Mouse (Mus musculus) embryonic facial prominence, embryonic 14.5 days (tissue): Measurements from ENCODE around the gene Ttf2. TPM values are rescaled to one million over a fixed set of nuclear protein-coding genes. Genes with fewer than 3 reads are reported as not detected.
A peak's percentile ranks its signal among the peaks of the same experiment; 100 is the strongest.

Experiments
- ATAC-seq: fragments of 200-750 bp; cut with Nextera tagmentation; 2 replicates; pipeline ENCODE4 v1.8.0; 2017; ENCODE audit warnings: low read depth, moderate number of reproducible peaks, moderate TSS enrichment
- DNase-seq: peaks from one replicate; pipeline ENCODE4 v3.0.0-alpha.2; 2015; ENCODE audit warnings: low spot score
- H3K27ac ChIP-seq: fragments of 300-500 bp; sonication (generic); replicated peaks from 2 replicates; pipeline ENCODE4 v1.5.1; 2014; ENCODE audit warnings: low read depth, mild to moderate bottlenecking, low read length, moderate library complexity
- H3K27me3 ChIP-seq: fragments of 300-500 bp; sonication (generic); replicated peaks from 2 replicates; pipeline ENCODE4 v1.6.1; 2014; ENCODE audit warnings: low read length; ENCODE audit not compliant: control insufficient read depth, insufficient read depth
- H3K36me3 ChIP-seq: fragments of 300-500 bp; sonication (generic); 2 replicates; pipeline ENCODE4 v1.6.1; 2014; ENCODE audit warnings: low read length, mixed read lengths; ENCODE audit not compliant: control insufficient read depth, insufficient read depth
- H3K4me1 ChIP-seq: fragments of 300-500 bp; sonication (generic); 2 replicates; pipeline ENCODE4 v1.6.1; 2014; ENCODE audit warnings: antibody characterized with exemption, low read length; ENCODE audit not compliant: control insufficient read depth, insufficient read depth
- H3K4me2 ChIP-seq: fragments of 300-500 bp; sonication (generic); 2 replicates; pipeline ENCODE4 v1.6.1; 2014; ENCODE audit warnings: low read depth, mild to moderate bottlenecking, low read length, moderate library complexity, mixed read lengths
- H3K4me3 ChIP-seq: fragments of 300-500 bp; sonication (generic); 2 replicates; pipeline ENCODE4 v1.5.1; 2014; ENCODE audit warnings: low read depth, mild to moderate bottlenecking, low read length
- H3K9ac ChIP-seq: fragments of 300-500 bp; sonication (generic); 2 replicates; pipeline ENCODE4 v1.6.1; 2014; ENCODE audit warnings: low read depth, mild to moderate bottlenecking, low read length, moderate library complexity, mixed read lengths
- H3K9me3 ChIP-seq: fragments of 300-500 bp; sonication (generic); 2 replicates; pipeline ENCODE4 v1.6.1; 2016; ENCODE audit warnings: low read length; ENCODE audit not compliant: control insufficient read depth
- WGBS: fragments of 180-500 bp; shearing (Covaris S2); extraction: QIAGEN DNeasy Blood & Tissue Kit; methylation state at CpG from one replicate; pipeline ENCODE4 v1.1.7; 2014; 5-methylcytosine and 5-hydroxymethylcytosine counted together
- polyA plus RNA-seq: library from polyadenylated mRNA; unstranded; fragments of >200 nt; fragmentation: Nextera tagmentation; extraction: Ambion mirVana; gene quantifications from 2 replicates; pipeline ENCODE4 v1.2.1, GENCODE M21; 2014

Ttf2 gene
- 12.0 and 14.6 TPM in 2 replicates for polyA plus RNA-seq

DNA sequence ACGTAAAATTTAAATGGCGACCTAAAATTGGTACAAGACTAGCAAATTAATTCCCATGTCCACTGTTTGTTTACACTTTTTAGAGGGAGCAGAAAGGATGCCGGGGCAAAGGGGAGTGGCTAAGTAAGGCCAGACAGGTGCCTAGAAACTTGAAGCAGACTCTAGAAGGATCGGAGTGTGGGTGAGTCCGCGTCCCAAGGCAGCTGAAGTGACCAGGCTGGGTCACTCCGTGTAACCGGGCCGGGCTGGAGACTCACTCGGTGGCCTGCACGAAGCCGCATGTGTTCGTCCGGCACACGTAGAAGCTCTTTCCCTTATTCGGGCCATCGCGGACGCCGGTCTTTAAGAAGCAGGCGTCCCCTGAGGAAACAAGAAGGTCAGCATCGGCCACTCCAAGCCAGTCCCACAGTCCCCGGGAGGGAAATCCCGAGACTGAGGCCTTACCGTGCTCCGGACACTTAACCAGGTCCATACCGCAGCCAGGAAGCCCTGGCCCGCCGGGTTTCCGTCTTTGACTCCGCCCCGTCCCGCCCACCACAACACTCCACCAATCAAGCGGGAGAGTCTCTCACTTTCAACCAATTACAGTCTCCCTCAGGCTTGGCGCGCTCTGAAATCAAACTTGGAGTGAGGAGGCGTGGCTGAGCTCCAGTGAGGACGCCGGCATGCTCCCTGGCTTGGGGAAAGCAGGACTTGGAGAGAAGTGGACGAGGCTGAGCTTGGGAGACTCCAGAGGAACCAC, at the start of gene Ttf2:
Ttf2 (minus strand) TSS at position 488 of the 742 bp plus-strand sequence.
- H3K9me3 ChIP-seq = no peaks in the 10 kb centered on the region
- H3K27me3 ChIP-seq = no peaks in the 10 kb centered on the region
- DNase-seq (peak; percentile 96), ATAC-seq (peak; percentile 98)
- H3K9ac ChIP-seq = peak within 1 kb of the TSS; percentile 74
- H3K27ac ChIP-seq = no peak within 1 kb of the TSS
- H3K4me2 ChIP-seq = peak within 1 kb of the TSS; percentile 86
- no peaks in the 10 kb centered on the region; the same call in 1 of the 2 replicates for H3K36me3 ChIP-seq
- H3K4me1 ChIP-seq = 0 out of 2 replicates have a peak, but pooled peaks cover 3% of the 10 kb centered on the region
- 2% methylated on average over 40 of the region's 40 CpGs for WGBS
- peak within 1 kb of the TSS; percentile 72 for H3K4me3 ChIP-seq

DNA sequence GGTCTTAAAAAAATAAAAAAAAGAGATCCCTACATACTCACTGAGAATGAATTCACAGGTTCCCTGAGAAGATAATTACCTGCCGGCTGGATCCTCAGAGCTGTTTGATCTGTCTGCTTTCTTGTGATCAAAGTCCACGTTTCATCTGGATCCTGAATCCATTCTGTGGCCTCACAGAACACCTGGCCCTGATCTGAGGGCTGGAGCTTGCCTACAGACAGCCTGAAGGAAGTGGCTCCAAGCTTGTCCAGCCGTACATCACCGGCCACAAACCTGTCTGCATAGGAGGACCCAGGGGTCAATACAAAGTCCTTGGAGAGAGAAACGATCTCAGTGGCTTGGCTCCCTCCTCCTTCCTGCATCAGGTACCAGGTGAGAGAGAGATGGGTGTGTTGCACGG, 49.0 kb upstream of the Ttf2 start:
- Histone ChIP-seq H3K27me3 (no peaks in the 10 kb centered on the region), H3K4me1 (0 out of 2 replicates have a peak, but pooled peaks cover 7% of the 10 kb centered on the region), H3K9ac (no peak overlapping the region), H3K4me3 (no peak overlapping the region), H3K9me3 (no peaks in the 10 kb centered on the region), H3K4me2 (no peak overlapping the region), H3K36me3 (no peaks in the 10 kb centered on the region), H3K27ac (no peak overlapping the region)
- 78% methylated on average over 6 of the region's 6 CpGs for WGBS
- ATAC-seq = no peak
- no peak for DNase-seq

DNA sequence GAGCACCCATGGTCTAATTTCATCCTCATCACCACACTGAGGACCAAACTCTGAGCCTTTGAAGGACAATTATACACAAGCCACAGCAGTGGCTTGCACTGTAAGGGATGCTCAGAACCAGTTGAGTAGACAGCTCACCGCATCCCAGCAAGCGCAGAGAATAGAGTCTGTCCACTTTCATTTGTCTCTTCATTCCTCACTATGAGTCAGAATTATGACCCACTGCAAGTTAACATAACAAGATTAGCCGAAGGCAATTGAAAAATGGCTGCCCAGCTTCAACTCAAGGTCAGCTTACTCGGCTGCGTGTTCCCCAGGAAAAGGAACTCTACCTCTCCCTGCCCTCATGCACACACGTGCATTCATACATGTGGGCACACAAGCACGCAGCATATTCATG, 46.6 kb upstream of the Ttf2 start:
- Histone ChIP-seq H3K27ac (no peak overlapping the region), H3K9me3 (no peaks in the 10 kb centered on the region), H3K4me2 (no peak overlapping the region), H3K36me3 (no peaks in the 10 kb centered on the region), H3K4me3 (no peak overlapping the region), H3K27me3 (no peaks in the 10 kb centered on the region), H3K4me1 (0 out of 2 replicates have a peak, but pooled peaks cover 7% of the 10 kb centered on the region), H3K9ac (no peak overlapping the region)
- 83% methylated on average over 7 of the region's 7 CpGs for WGBS
- ATAC-seq (no peak), DNase-seq (no peak)

- Histone ChIP-seq H3K4me2 (no peak overlapping the region), H3K27ac (no peak overlapping the region), H3K27me3 (no peaks in the 10 kb centered on the region), H3K9ac (no peak overlapping the region), H3K9me3 (no peaks in the 10 kb centered on the region), H3K36me3 (no peaks in the 10 kb centered on the region), H3K4me1 (0 out of 2 replicates have a peak, but pooled peaks cover 7% of the 10 kb centered on the region), H3K4me3 (no peak overlapping the region)
- ATAC-seq = no peak
- peak; percentile 33 for DNase-seq
- 30% methylated on average over 4 of the region's 4 CpGs for WGBS
These were observed 45.8 kb upstream of the Ttf2 start for GRCm38 (mm10) chr3:101015254-101015653.

- DNase-seq (no peak), ATAC-seq (no peak)
- H3K27me3 ChIP-seq = no peaks in the 10 kb centered on the region
- no peak overlapping the region for H3K4me2 ChIP-seq
- no peak overlapping the region for H3K4me3 ChIP-seq
- no peak overlapping the region for H3K27ac ChIP-seq
- 86% methylated on average over 3 of the region's 3 CpGs for WGBS
- no peaks in the 10 kb centered on the region for H3K9me3 ChIP-seq
- no peaks in the 10 kb centered on the region for H3K36me3 ChIP-seq
- H3K9ac ChIP-seq = no peak overlapping the region
- 0 out of 2 replicates have a peak, but pooled peaks cover 7% of the 10 kb centered on the region for H3K4me1 ChIP-seq
These were observed 44.1 kb upstream of the Ttf2 start for GRCm38 (mm10) chr3:101013536-101013935.

- H3K27ac ChIP-seq = no peak overlapping the region
- 95% methylated on average over 10 of the region's 10 CpGs for WGBS
- H3K27me3 ChIP-seq = no peaks in the 10 kb centered on the region
- no peaks in the 10 kb centered on the region for H3K36me3 ChIP-seq
- ATAC-seq (no peak), DNase-seq (no peak)
- no peak overlapping the region for H3K9ac ChIP-seq
- no peak overlapping the region for H3K4me3 ChIP-seq
- no peaks in the 10 kb centered on the region for H3K9me3 ChIP-seq
- H3K4me1 ChIP-seq = 0 out of 2 replicates have a peak, but pooled peaks cover 7% of the 10 kb centered on the region
- H3K4me2 ChIP-seq = no peak overlapping the region
These were observed 43.5 kb upstream of the Ttf2 start for GRCm38 (mm10) chr3:101013005-101013404.

- no peak for ATAC-seq
- Histone ChIP-seq H3K4me1 (0 out of 2 replicates have a peak, but pooled peaks cover 7% of the 10 kb centered on the region), H3K27ac (no peak overlapping the region), H3K9me3 (no peaks in the 10 kb centered on the region), H3K9ac (no peak overlapping the region), H3K27me3 (no peaks in the 10 kb centered on the region), H3K4me3 (no peak overlapping the region), H3K4me2 (no peak overlapping the region), H3K36me3 (no peaks in the 10 kb centered on the region)
- no peak for DNase-seq
- WGBS = 79% methylated on average over 8 of the region's 8 CpGs
These were observed 43.1 kb upstream of the Ttf2 start for GRCm38 (mm10) chr3:101012597-101012996.

GRCm38 (mm10) chr3:101012131-101012571, 42.7 kb upstream of the Ttf2 start:
- Histone ChIP-seq H3K9me3 (no peaks in the 10 kb centered on the region), H3K9ac (no peak overlapping the region), H3K4me1 (0 out of 2 replicates have a peak, but pooled peaks cover 7% of the 10 kb centered on the region), H3K36me3 (no peaks in the 10 kb centered on the region), H3K27ac (no peak overlapping the region), H3K4me2 (no peak overlapping the region), H3K27me3 (no peaks in the 10 kb centered on the region), H3K4me3 (no peak overlapping the region)
- ATAC-seq (peak; percentile 47; the same call in 1 of the 2 replicates), DNase-seq (peak; percentile 33)
- WGBS = 35% methylated on average over 10 of the region's 10 CpGs
